Mouse (Mus musculus) cortical plate, adult 2 months (tissue): ENCODE data around the gene Myt1. TPM values are rescaled to one million over a fixed set of nuclear protein-coding genes. Genes with fewer than 3 reads are reported as not detected.

ENCODE experiments used
- H3K27ac ChIP-seq: fragments of 200-500 bp; 2 replicates; pipeline ENCODE4 v1.5.1; 2012; ENCODE audit warnings: low read length, control low read depth, inconsistent platforms; ENCODE audit not compliant: insufficient read depth
- H3K4me1 ChIP-seq: fragments of 200-500 bp; 2 replicates; pipeline ENCODE4 v1.6.1; 2011; ENCODE audit warnings: low read length; ENCODE audit not compliant: control insufficient read depth, insufficient read depth
- H3K4me3 ChIP-seq: fragments of 200-500 bp; 2 replicates; pipeline ENCODE4 v1.5.1; 2011; ENCODE audit warnings: mild to moderate bottlenecking, low read length, control low read depth; ENCODE audit not compliant: insufficient read depth
- CTCF ChIP-seq: fragments of 200-500 bp; IDR thresholded peaks from 2 replicates; pipeline ENCODE4 v1.5.1; 2011; ENCODE audit warnings: mild to moderate bottlenecking, control low read depth, low read length; ENCODE audit not compliant: insufficient read depth; ENCODE audit errors: extremely low read depth
- POLR2A ChIP-seq: fragments of 200-500 bp; IDR thresholded peaks from 2 replicates; pipeline ENCODE4 v1.6.1; 2011; ENCODE audit warnings: mild to moderate bottlenecking, low read length, control low read depth; ENCODE audit not compliant: insufficient read depth; ENCODE audit errors: extremely low read depth
- polyA plus RNA-seq: library from polyadenylated mRNA; depleted of rRNA; stranded (reverse); fragments of >200 nt; gene quantifications from 2 replicates; pipeline ENCODE4 v1.2.3, GENCODE M21; 2012; rRNA removed

Gene Myt1
- 7.0 and 11.8 TPM in 2 replicates for polyA plus RNA-seq

DNA sequence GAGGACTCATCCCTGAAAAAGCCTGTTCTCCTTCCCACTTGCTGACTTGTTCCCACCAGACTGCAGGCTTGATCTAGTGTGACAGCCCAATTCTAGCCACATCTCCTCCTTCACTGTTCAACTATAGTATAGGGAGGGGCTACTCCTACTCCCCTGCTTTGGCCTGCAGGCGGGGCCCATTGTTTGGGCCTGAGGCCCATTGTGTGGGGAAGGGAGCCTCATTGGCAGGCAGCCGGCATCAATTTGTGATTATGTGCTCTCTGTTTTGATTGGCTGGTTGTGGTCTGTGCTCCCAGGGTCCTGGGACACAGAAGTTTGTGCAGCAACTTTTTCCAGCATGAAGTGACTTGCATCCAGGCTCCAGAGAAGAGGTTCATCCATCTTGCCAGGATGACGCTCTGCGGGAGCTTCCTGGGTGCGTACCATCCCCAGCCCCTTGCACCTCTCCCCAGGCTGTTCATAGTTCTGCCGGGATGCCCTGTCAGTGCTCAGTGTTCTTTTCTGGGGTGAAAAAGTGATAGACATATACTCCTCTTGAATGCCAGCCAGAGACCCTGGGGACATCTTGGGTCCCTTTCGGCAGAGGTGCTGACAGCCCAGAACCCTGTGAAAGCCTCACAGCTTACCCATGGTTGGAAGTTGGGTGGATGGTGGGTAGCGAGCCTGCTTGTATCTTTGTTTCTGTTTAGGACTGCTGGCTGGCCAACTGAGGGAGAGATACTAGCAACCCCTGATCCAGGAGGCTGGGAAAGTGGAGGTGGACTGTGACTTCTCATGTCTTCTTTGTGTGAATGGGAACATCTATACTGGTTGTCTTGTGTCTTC, at the start of gene Myt1:
TSS of gene Myt1 (plus strand) at position 327 of the 825 bp plus-strand sequence.
- H3K27ac ChIP-seq, result no peak within 1 kb of the TSS
- TF ChIP-seq POLR2A (no peak), CTCF (no peak)
- H3K4me3 ChIP-seq, result no peak within 1 kb of the TSS
- peaks cover 3% of the 10 kb centered on the region for H3K4me1 ChIP-seq

DNA sequence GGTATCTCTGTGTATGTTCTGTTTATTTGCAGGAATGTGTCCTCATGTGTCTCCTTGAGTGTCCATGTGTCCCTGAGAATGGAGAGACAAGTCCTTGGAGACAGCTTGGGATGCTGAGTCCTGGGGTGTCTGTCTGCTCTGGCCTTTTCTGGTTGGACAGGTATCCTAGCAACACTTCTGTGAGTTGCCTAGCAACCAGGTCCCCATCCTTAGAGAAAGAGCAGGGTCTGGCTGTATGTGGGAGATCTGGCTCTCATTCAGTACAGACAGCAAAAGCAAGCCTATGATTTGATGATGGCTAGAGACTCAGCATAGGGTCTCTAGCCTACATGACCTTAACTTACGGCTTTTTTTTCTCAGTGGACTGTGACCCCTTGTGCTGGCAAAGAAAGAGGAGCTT, 49.4 kb upstream of the Myt1 start:
- TF ChIP-seq POLR2A (0 out of 2 replicates have a peak, but pooled peaks have one; percentile 14), CTCF (no peak)
- Histone ChIP-seq H3K27ac (peak overlapping the region; percentile 86), H3K4me3 (no peak overlapping the region; the same call in 1 of the 2 replicates), H3K4me1 (peaks cover 10% of the 10 kb centered on the region; the same call in 1 of the 2 replicates)

DNA sequence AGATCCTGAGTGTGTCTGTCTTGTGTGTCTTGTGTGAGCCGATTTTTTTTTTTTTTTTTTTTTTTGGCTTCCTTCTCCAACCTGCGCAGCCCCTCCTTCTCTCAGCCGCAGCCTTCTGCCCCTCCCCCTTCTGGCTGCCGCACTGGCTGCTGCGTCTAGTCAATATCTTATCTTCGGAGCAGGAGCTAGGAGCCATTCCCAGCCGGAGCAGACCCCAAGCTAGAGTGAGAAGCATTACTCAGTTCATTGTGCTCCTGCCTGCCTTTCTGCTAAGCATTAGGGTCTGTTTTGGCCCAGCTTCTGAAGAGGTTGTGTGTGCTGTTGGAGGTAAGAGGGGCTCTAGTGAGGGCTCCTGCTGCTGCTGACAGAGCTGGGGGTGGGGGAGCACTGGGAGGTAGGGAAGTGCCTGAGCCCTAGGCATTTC, 48.2 kb upstream of the Myt1 start, which contains the start of gene Oprl1:
TSS of gene Oprl1 (plus strand) at position 114 of the 424 bp plus-strand sequence.
- Histone ChIP-seq H3K27ac (peak within 1 kb of the TSS; percentile 86), H3K4me1 (peaks cover 10% of the 10 kb centered on the region; the same call in 1 of the 2 replicates), H3K4me3 (peak within 1 kb of the TSS; percentile 80)
- TF ChIP-seq CTCF (no peak), POLR2A (peak; percentile 50; the same call in 1 of the 2 replicates)

DNA sequence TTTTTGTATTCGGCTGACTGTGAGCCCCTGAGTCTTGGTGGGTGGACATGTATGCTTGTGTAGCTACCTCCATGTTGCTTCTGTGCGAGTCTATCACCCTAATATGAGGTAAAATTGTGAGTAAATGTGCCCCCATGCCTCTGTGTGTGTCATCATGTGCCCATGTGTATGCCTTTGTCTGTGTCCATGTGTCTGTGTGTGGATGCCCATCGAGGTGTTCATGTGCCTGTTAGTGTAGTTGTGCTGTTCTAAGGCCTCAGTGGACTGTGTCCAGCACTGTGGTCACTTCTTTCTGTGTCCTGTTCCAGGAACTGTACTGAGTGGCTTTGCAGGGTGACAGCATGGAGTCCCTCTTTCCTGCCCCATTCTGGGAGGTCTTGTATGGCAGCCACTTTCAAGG, 47.8 kb upstream of the Myt1 start:
- Histone ChIP-seq H3K27ac (0 out of 2 replicates have a peak overlapping the region, but pooled peaks have one; percentile 5), H3K4me1 (peaks cover 10% of the 10 kb centered on the region; the same call in 1 of the 2 replicates), H3K4me3 (peak overlapping the region; percentile 80)
- TF ChIP-seq POLR2A, result no peak

DNA sequence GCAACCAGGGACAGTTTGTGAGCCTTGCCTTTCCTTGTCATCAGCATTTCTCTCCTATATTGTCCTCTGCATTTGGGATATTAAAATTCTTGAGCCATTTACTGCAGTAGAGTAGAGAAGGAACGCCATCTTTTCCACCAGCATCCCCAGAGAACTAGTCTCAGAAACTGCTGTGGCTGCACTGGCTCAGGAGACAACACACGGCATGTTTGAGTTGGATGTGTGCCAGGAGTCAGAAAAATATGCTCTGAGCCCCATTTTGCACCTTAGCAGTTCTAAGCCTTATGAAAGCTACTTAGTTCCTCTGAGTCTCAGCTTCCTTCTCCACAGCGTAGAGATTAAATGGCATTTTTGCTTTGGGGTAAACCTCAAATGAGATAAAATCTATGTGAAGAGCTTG, 46.1 kb upstream of the Myt1 start:
- Histone ChIP-seq H3K4me1 (peaks cover 10% of the 10 kb centered on the region; the same call in 1 of the 2 replicates), H3K4me3 (no peak overlapping the region; the same call in 1 of the 2 replicates), H3K27ac (no peak overlapping the region)
- TF ChIP-seq CTCF, result no peak
- TF ChIP-seq POLR2A, result no peak

DNA sequence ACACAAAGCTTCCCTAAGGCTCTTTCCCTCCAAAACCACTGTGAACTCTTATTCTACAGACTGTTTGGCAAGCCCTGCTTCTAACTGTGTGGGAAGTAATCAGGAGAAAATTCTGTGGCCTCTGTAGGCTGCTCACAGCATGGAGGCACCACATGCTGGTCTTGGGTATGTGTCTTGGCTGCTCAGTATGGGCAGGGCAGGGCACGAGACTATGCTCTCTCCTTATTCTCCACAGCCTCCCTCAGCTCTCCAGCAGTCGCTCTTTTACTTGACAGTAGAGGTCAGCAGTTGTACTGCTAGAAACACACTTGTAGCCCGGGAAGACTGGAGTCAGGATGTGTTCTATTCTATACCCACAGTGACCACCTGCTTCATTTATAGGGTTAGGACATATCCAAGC, 43.1 kb upstream of the Myt1 start:
- Histone ChIP-seq H3K4me3 (no peak overlapping the region), H3K27ac (no peak overlapping the region), H3K4me1 (peaks cover 7% of the 10 kb centered on the region)
- TF ChIP-seq CTCF (no peak), POLR2A (no peak)

DNA sequence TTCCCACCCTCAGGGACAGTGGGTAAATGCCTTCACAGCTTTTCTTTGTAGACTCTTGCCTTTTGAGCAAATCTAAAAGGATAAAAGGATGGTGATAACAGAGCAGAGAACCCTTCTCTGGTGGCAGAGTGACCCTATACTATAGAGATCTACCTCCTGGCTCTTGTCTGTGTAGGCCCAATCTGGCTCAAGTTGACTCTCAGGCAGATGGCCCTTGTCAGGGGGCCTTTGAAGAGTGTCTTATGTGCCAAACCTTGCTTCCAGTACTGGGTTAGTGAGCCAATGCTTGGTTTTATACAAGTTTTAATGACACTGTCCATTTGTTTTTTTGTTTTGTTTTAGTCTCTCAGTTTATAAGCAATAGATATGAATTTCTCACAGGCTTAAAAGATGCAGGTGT, 41.9 kb upstream of the Myt1 start:
- no peak overlapping the region for H3K4me3 ChIP-seq
- no peak for TF ChIP-seq POLR2A
- TF ChIP-seq CTCF, result no peak
- peaks cover 4% of the 10 kb centered on the region for H3K4me1 ChIP-seq
- H3K27ac ChIP-seq, result no peak overlapping the region

DNA sequence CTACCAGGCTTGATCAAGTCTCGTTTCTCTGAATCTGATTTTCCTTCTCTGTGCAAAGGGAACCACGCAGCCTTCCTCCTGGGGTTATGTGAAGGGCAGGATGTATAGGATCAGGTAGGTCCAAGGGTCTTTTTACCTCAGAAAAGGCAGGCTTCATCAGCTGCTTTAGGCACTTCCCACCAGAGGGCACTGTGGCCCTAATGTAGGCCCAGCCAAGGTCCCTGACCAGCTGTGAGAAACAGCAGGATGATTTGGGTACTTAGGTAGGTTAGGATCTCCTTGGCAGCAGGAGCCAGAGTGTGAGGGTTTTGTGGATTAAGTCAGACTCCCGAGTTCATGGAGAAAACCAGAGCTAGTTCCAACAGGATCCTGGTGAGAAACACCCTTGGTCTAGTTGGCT, 40.9 kb upstream of the Myt1 start:
- TF ChIP-seq CTCF, result peak; percentile 76
- TF ChIP-seq POLR2A, result no peak
- Histone ChIP-seq H3K27ac (no peak overlapping the region), H3K4me3 (no peak overlapping the region), H3K4me1 (peaks cover 3% of the 10 kb centered on the region)

DNA sequence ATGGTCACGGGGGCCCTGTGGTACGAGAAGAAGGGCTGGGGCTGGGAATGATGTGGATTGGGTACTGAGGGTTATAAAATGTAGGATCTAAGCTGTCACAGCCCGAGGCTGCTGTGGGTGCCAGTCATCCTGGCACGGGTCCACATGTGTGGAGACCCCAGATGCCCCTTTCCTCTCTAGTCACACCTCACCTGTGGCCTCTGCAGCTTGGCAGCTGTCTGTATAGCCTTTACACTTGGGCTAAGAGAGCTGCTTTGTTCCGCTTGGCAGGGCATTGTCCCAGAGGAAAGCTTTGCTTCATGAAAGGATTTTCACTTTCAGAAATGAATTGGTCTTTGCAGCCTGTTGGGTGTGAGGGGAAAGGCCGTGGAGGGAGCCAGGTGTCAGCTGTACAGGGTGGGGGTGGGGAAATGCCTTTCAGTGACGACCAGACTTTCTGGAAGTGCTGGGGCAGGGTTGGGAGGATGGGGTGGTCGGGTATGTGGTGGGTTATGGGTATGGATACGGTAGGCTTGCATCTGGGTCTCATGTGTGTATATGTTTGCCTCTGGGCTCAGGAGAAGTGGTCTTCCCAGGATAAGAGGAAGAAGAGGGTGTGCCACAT, 35.4 kb upstream of the Myt1 start:
- Histone ChIP-seq H3K27ac (no peak overlapping the region), H3K4me1 (peaks cover 3% of the 10 kb centered on the region), H3K4me3 (no peak overlapping the region)
- TF ChIP-seq POLR2A (no peak), CTCF (no peak)
